Mouse (Mus musculus): ENCODE results near the gene Cacna1e.

The Cacna1e gene

GRCm38 (mm10) chr1:154415826-154416225 lies 468.5 kb downstream of the Cacna1e start:
- DNase-seq (ENCODE audit: low read depth, low spot score), result no peak

- DNase-seq (ENCODE audit: low read depth, low spot score), result no peak
Measured at GRCm38 (mm10) chr1:154413138-154413537, 471.2 kb downstream of the Cacna1e start.

GRCm38 (mm10) chr1:154409051-154409450 lies 475.2 kb downstream of the Cacna1e start:
- no peak for DNase-seq (ENCODE audit: low read depth, low spot score)

- DNase-seq (ENCODE audit: low read depth, low spot score), result no peak
Measured at GRCm38 (mm10) chr1:154391979-154392378, 492.3 kb downstream of the Cacna1e start.

Measured in ES-CJ7 (cell line).